Comparison of ENCODE assay signal across 19 mouse cellular contexts in the genomic region with DNA sequence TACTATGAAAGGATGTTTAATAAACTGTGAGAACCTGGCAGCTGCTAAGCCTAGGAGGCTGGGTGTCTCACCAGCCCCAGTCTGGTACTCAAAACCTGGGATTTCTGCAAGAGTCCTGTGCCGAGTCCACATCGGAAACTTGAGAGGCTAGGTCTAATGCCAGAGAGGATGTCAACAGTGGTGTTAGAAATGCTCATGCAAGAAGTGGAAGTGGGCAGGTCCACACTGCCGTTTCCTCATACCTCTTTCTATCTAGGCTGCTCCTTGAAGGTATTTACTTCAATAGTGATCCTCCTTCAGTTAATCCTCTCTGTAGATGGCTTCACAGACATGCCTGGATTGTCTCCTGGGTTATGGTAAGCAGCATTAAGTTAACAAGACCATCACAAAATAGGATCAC.
"Had no signal": no experiment of that assay in that cellular context is flagged by ENCODE, and none has a peak within 500 bp of the region (broad histone marks: within the 10 kb centered on the region; RNA-seq: fewer than 3 reads in every experiment).

No protein-coding gene starts in this region.

- H3K9ac ChIP-seq: liver, embryonic 12.5 days; liver, embryonic 14.5 days; lung, embryonic 15.5 days; midbrain, embryonic 13.5 days; midbrain, embryonic 15.5 days; neural tube, embryonic 12.5 days had no signal

- H3K4me1 ChIP-seq: liver, embryonic 12.5 days; midbrain, embryonic 13.5 days; midbrain, embryonic 15.5 days; neural tube, embryonic 12.5 days had no signal

- ATAC-seq: liver, embryonic 12.5 days; midbrain, embryonic 13.5 days; midbrain, embryonic 15.5 days had no signal

- H3K36me3 ChIP-seq: liver, embryonic 12.5 days; lung, embryonic 15.5 days; midbrain, embryonic 13.5 days; midbrain, embryonic 15.5 days; neural tube, embryonic 12.5 days had no signal

- DNase-seq: lung, adult 2 months; lung, postnatal 14 days; lung, postnatal 4 days; retina, postnatal 1 day; right cerebral cortex, adult 18-20 months; right cerebral cortex, postnatal 25 days; right cerebral cortex, postnatal 4 days; spleen, adult 18-20 months; thymus, adult 18-20 months; thymus, postnatal 14 days; thymus, postnatal 36 days had no signal

- H3K27me3 ChIP-seq: liver, embryonic 12.5 days; lung, embryonic 15.5 days; midbrain, embryonic 13.5 days; midbrain, embryonic 15.5 days; neural tube, embryonic 12.5 days had no signal

- H3K27ac ChIP-seq: liver, embryonic 12.5 days; liver, embryonic 14.5 days; lung, embryonic 15.5 days; midbrain, embryonic 13.5 days; midbrain, embryonic 15.5 days; neural tube, embryonic 12.5 days had no signal

- H3K4me2 ChIP-seq: liver, embryonic 12.5 days; lung, embryonic 15.5 days; midbrain, embryonic 11.5 days; midbrain, embryonic 13.5 days; midbrain, embryonic 15.5 days; neural tube, embryonic 12.5 days had no signal

- H3K9me3 ChIP-seq: liver, embryonic 12.5 days; lung, embryonic 15.5 days; midbrain, embryonic 13.5 days; midbrain, embryonic 15.5 days; neural tube, embryonic 12.5 days had no signal

- H3K4me3 ChIP-seq: liver, embryonic 12.5 days; lung, embryonic 15.5 days; megakaryocyte, embryonic 14.5 days; midbrain, embryonic 13.5 days; midbrain, embryonic 15.5 days; neural tube, embryonic 12.5 days had no signal
